Mouse (Mus musculus): ENCODE results near the gene Med26. TPM values are rescaled to one million over a fixed set of nuclear protein-coding genes. Genes with fewer than 3 reads are reported as not detected.
A peak's percentile ranks its signal among the peaks of the same experiment; 100 is the strongest.

Gene Med26
- polyA plus RNA-seq, 1 experiment from 2014 or later: 18.6 TPM

- 81% methylated on average over 1 of the region's 1 CpGs for WGBS
- Histone ChIP-seq H3K27ac (replicated peaks) (no peak overlapping the region), H3K27me3 (no peaks in the 10 kb centered on the region), H3K4me2 (no peak overlapping the region), H3K4me3 (no peak overlapping the region), H3K9me3 (no peaks in the 10 kb centered on the region), H3K36me3 (peaks cover 23% of the 10 kb centered on the region), H3K4me1 (replicated peaks) (peaks cover 16% of the 10 kb centered on the region), H3K9ac (no peak overlapping the region)
- ATAC-seq (ENCODE audit: low FRiP score, low read depth): no peak
These were observed 50.2 kb downstream of the Med26 start for GRCm38 (mm10) chr8:72497911-72498310.

- H3K9ac ChIP-seq: no peak overlapping the region
- WGBS: 91% methylated on average over 19 of the region's 19 CpGs
These were observed 51.9 kb downstream of the Med26 start for GRCm38 (mm10) chr8:72496217-72496616.

GRCm38 (mm10) chr8:72495411-72496111 lies 52.5 kb downstream of the Med26 start:
- H3K27me3 ChIP-seq: no peaks in the 10 kb centered on the region
- no peak overlapping the region for H3K27ac ChIP-seq (replicated peaks)
- H3K4me3 ChIP-seq: no peak overlapping the region
- WGBS: 89% methylated on average over 23 of the region's 23 CpGs
- peaks cover 27% of the 10 kb centered on the region for H3K4me1 ChIP-seq (replicated peaks)
- H3K9me3 ChIP-seq: no peaks in the 10 kb centered on the region
- H3K4me2 ChIP-seq: no peak overlapping the region
- ATAC-seq (ENCODE audit: low FRiP score, low read depth): no peak
- H3K36me3 ChIP-seq: peaks cover 23% of the 10 kb centered on the region
- H3K9ac ChIP-seq: no peak overlapping the region

More at GRCm38 (mm10) chr8:72496217-72496616, 51.9 kb downstream of the Med26 start:
- H3K27me3 ChIP-seq: no peaks in the 10 kb centered on the region
- H3K4me2 ChIP-seq: no peak overlapping the region
- peaks cover 23% of the 10 kb centered on the region for H3K36me3 ChIP-seq
- H3K27ac ChIP-seq (replicated peaks): no peak overlapping the region
- H3K4me3 ChIP-seq: no peak overlapping the region
- no peak for ATAC-seq (ENCODE audit: low FRiP score, low read depth)
- no peaks in the 10 kb centered on the region for H3K9me3 ChIP-seq
- peaks cover 23% of the 10 kb centered on the region for H3K4me1 ChIP-seq (replicated peaks)

GRCm38 (mm10) chr8:72493381-72493780 lies 54.7 kb downstream of the Med26 start:
- peaks cover 34% of the 10 kb centered on the region for H3K4me1 ChIP-seq (replicated peaks)
- ATAC-seq (ENCODE audit: low FRiP score, low read depth): no peak
- H3K4me3 ChIP-seq: peak overlapping the region; percentile 88
- peak overlapping the region; percentile 52 for H3K9ac ChIP-seq
- peaks cover 23% of the 10 kb centered on the region for H3K36me3 ChIP-seq
- no peaks in the 10 kb centered on the region for H3K9me3 ChIP-seq
- H3K27me3 ChIP-seq: no peaks in the 10 kb centered on the region
- WGBS: 18% methylated on average over 8 of the region's 8 CpGs
- peak overlapping the region; percentile 81 for H3K27ac ChIP-seq (replicated peaks)
- peak overlapping the region; percentile 76 for H3K4me2 ChIP-seq

- peak overlapping the region; percentile 85 for H3K9ac ChIP-seq
- peak overlapping the region; percentile 95 for H3K4me2 ChIP-seq
- H3K4me1 ChIP-seq (replicated peaks): peaks cover 34% of the 10 kb centered on the region
- ATAC-seq (ENCODE audit: low FRiP score, low read depth): peak; percentile 96
- no peaks in the 10 kb centered on the region for H3K9me3 ChIP-seq
- peak overlapping the region; percentile 81 for H3K27ac ChIP-seq (replicated peaks)
- under 1% methylated on average over 56 of the region's 56 CpGs for WGBS
- H3K36me3 ChIP-seq: peaks cover 27% of the 10 kb centered on the region
- H3K27me3 ChIP-seq: no peaks in the 10 kb centered on the region
- peak overlapping the region; percentile 88 for H3K4me3 ChIP-seq
These were observed 55.4 kb downstream of the Med26 start for GRCm38 (mm10) chr8:72492622-72493081.

GRCm38 (mm10) chr8:72491680-72492621 lies 56.1 kb downstream of the Med26 start, which contains the start of gene Slc35e1:
Gene Slc35e1, minus strand, starts transcription at chr8:72492614.
- Histone ChIP-seq H3K9me3 (no peaks in the 10 kb centered on the region), H3K4me3 (peak within 1 kb of the TSS; percentile 88), H3K4me1 (replicated peaks) (peaks cover 34% of the 10 kb centered on the region), H3K4me2 (peak within 1 kb of the TSS; percentile 95), H3K27me3 (no peaks in the 10 kb centered on the region), H3K27ac (replicated peaks) (peak within 1 kb of the TSS; percentile 81), H3K9ac (peak within 1 kb of the TSS; percentile 85), H3K36me3 (peaks cover 26% of the 10 kb centered on the region)
- peak; percentile 74 for ATAC-seq (ENCODE audit: low FRiP score, low read depth)
- 1% methylated on average over 56 of the region's 98 CpGs for WGBS

- 94% methylated on average over 2 of the region's 2 CpGs for WGBS
- Histone ChIP-seq H3K4me3 (peak overlapping the region; percentile 88), H3K36me3 (peaks cover 17% of the 10 kb centered on the region), H3K27ac (replicated peaks) (no peak overlapping the region), H3K9me3 (no peaks in the 10 kb centered on the region), H3K9ac (peak overlapping the region; percentile 85; the same call in 1 of the 2 replicates), H3K27me3 (no peaks in the 10 kb centered on the region), H3K4me2 (peak overlapping the region; percentile 95), H3K4me1 (replicated peaks) (peaks cover 34% of the 10 kb centered on the region)
- ATAC-seq (ENCODE audit: low FRiP score, low read depth): no peak
These were observed 57.1 kb downstream of the Med26 start for GRCm38 (mm10) chr8:72491017-72491416.

GRCm38 (mm10) chr8:72487014-72487413 lies 61.1 kb downstream of the Med26 start:
- Histone ChIP-seq H3K27ac (replicated peaks) (no peak overlapping the region), H3K9me3 (no peaks in the 10 kb centered on the region), H3K27me3 (no peaks in the 10 kb centered on the region), H3K4me3 (no peak overlapping the region), H3K4me2 (no peak overlapping the region), H3K9ac (no peak overlapping the region), H3K4me1 (replicated peaks) (peaks cover 17% of the 10 kb centered on the region), H3K36me3 (peaks cover 21% of the 10 kb centered on the region)
- ATAC-seq (ENCODE audit: low FRiP score, low read depth): no peak

- H3K27ac ChIP-seq (replicated peaks): no peak overlapping the region
- no peak overlapping the region for H3K4me3 ChIP-seq
- no peak for ATAC-seq (ENCODE audit: low FRiP score, low read depth)
- H3K4me1 ChIP-seq (replicated peaks): peaks cover 7% of the 10 kb centered on the region; the same call in 1 of the 2 replicates
- H3K27me3 ChIP-seq: no peaks in the 10 kb centered on the region
- no peak overlapping the region for H3K4me2 ChIP-seq
- peaks cover 25% of the 10 kb centered on the region for H3K36me3 ChIP-seq
- no peak overlapping the region for H3K9ac ChIP-seq
- WGBS: 90% methylated on average over 6 of the region's 6 CpGs
- no peaks in the 10 kb centered on the region for H3K9me3 ChIP-seq
These were observed 62.4 kb downstream of the Med26 start for GRCm38 (mm10) chr8:72485456-72486199.

- peak within 1 kb of the TSS; percentile 61 for H3K4me3 ChIP-seq
- WGBS: under 1% methylated on average over 72 of the region's 80 CpGs
- H3K27ac ChIP-seq (replicated peaks): peak within 1 kb of the TSS; percentile 85
These were observed 73.1 kb downstream of the Med26 start, which contains the start of gene Cherp for GRCm38 (mm10) chr8:72474826-72475546. Gene Cherp, minus strand, starts transcription at chr8:72475226.

GRCm38 (mm10) chr8:72470684-72471083 lies 77.4 kb downstream of the Med26 start:
- Histone ChIP-seq H3K9me3 (no peaks in the 10 kb centered on the region), H3K9ac (no peak overlapping the region), H3K4me3 (no peak overlapping the region), H3K4me2 (no peak overlapping the region), H3K27ac (replicated peaks) (no peak overlapping the region), H3K27me3 (no peaks in the 10 kb centered on the region), H3K36me3 (peaks cover 57% of the 10 kb centered on the region), H3K4me1 (replicated peaks) (peaks cover 15% of the 10 kb centered on the region)
- 96% methylated on average over 7 of the region's 7 CpGs for WGBS
- ATAC-seq (ENCODE audit: low FRiP score, low read depth): no peak

More at GRCm38 (mm10) chr8:72474826-72475546, 73.1 kb downstream of the Med26 start, which contains the start of gene Cherp:
- Histone ChIP-seq H3K9ac (peak within 1 kb of the TSS; percentile 75), H3K9me3 (no peaks in the 10 kb centered on the region), H3K4me2 (peak within 1 kb of the TSS; percentile 79), H3K27me3 (no peaks in the 10 kb centered on the region), H3K36me3 (peaks cover 15% of the 10 kb centered on the region), H3K4me1 (replicated peaks) (peaks cover 29% of the 10 kb centered on the region)
- peak; percentile 97 for ATAC-seq (ENCODE audit: low FRiP score, low read depth)

All from hindbrain, embryonic 15.5 days (tissue).